Mouse (Mus musculus) erythroblast, embryonic 14.5 days (primary cell): ENCODE data around the gene Rad21l.

Experiments
- GATA1 ChIP-seq: IDR thresholded peaks from 2 replicates; pipeline ENCODE4 v1.6.1; 2012; ENCODE audit warnings: low read length, inconsistent platforms, mixed read lengths
- TAL1 ChIP-seq: IDR thresholded peaks from 3 replicates; pipeline ENCODE4 v1.6.1; 2012; ENCODE audit warnings: low read length, inconsistent platforms, mixed read lengths

- TF ChIP-seq TAL1 = no peak
- TF ChIP-seq GATA1 = no peak
These were observed 44.6 kb downstream of the Rad21l start for GRCm38 (mm10) chr2:151623776-151624175.
